Mouse (Mus musculus): Measurements from ENCODE around the gene Dppa2.

GRCm38 (mm10) chr16:48355716-48356115 is 52.0 kb downstream of the Dppa2 start:
- TF ChIP-seq HCFC1 (IDR thresholded peaks at IDR 0.05; ENCODE audit: borderline replicate concordance, insufficient read depth, low read length), result no peak
- no peak for TF ChIP-seq MAFK (IDR thresholded peaks at IDR 0.05; ENCODE audit: insufficient read depth, low read depth, low read length)
- TF ChIP-seq CHD2 (IDR thresholded peaks at IDR 0.05; ENCODE audit: low read depth, low read length), result no peak
- 0 out of 2 replicates have a peak, but pooled peaks have one; percentile 23 for TF ChIP-seq ZNF384 (IDR thresholded peaks at IDR 0.05; ENCODE audit: low read depth, low read length)
- TF ChIP-seq ZC3H11A (IDR thresholded peaks at IDR 0.05; ENCODE audit: borderline replicate concordance, low read depth, low read length), result no peak

Data from ES-E14 (cell line).